Mouse (Mus musculus) C2C12 (cell line): ENCODE measurements around the gene Flnc.

Experiments
- CTCF ChIP-seq: IDR thresholded peaks from one replicate; pipeline ENCODE4 v1.5.1; 2011; ENCODE audit not compliant: control insufficient read depth, insufficient read depth, insufficient read length
- USF1 ChIP-seq: IDR thresholded peaks from one replicate; pipeline ENCODE4 v1.6.1; 2011; ENCODE audit warnings: low read depth, mild to moderate bottlenecking, control low read depth, moderate library complexity

- TF ChIP-seq USF1 (no peak), CTCF (peak; percentile 32)
Observed at GRCm38 (mm10) chr6:29444773-29445172, 11.7 kb downstream of the Flnc start.
